Mouse (Mus musculus) neural tube, embryonic 15.5 days (tissue): Measurements from ENCODE around the gene Rnf151. TPM values are rescaled to one million over a fixed set of nuclear protein-coding genes. Genes with fewer than 3 reads are reported as not detected.

Experiments
- ATAC-seq: fragments of 200-750 bp; cut with Nextera tagmentation; 2 replicates; pipeline ENCODE4 v1.8.0; 2017; ENCODE audit warnings: mild to moderate bottlenecking, moderate TSS enrichment, moderate library complexity; ENCODE audit not compliant: low FRiP score
- H3K27ac ChIP-seq: fragments of 300-500 bp; sonication (generic); replicated peaks from 2 replicates; pipeline ENCODE4 v1.5.1; 2015; ENCODE audit warnings: mild to moderate bottlenecking, inconsistent platforms
- H3K27me3 ChIP-seq: fragments of 300-500 bp; sonication (generic); replicated peaks from 2 replicates; pipeline ENCODE4 v1.6.1; 2015; ENCODE audit warnings: inconsistent platforms
- H3K36me3 ChIP-seq: fragments of 300-500 bp; sonication (generic); 2 replicates; pipeline ENCODE4 v1.6.1; 2015; ENCODE audit warnings: inconsistent platforms
- H3K4me1 ChIP-seq: fragments of 300-500 bp; sonication (generic); 2 replicates; pipeline ENCODE4 v1.6.1; 2015; ENCODE audit warnings: inconsistent platforms
- H3K4me2 ChIP-seq: fragments of 300-500 bp; sonication (generic); 2 replicates; pipeline ENCODE4 v1.6.1; 2015; ENCODE audit warnings: inconsistent platforms, mild to moderate bottlenecking, moderate library complexity
- H3K4me3 ChIP-seq: fragments of 300-500 bp; sonication (generic); replicated peaks from 2 replicates; pipeline ENCODE4 v1.5.1; 2015; ENCODE audit warnings: mild to moderate bottlenecking, inconsistent platforms
- H3K9ac ChIP-seq: fragments of 300-500 bp; sonication (generic); replicated peaks from 2 replicates; pipeline ENCODE4 v1.6.1; 2015; ENCODE audit warnings: mild to moderate bottlenecking, inconsistent platforms
- H3K9me3 ChIP-seq: fragments of 300-500 bp; sonication (generic); replicated peaks from 2 replicates; pipeline ENCODE4 v1.6.1; 2016; ENCODE audit warnings: inconsistent platforms
- WGBS: fragments of 180-500 bp; shearing (Covaris S2); methylation state at CpG from one replicate; pipeline ENCODE4 v1.1.7; 2015; ENCODE audit warnings: mixed read lengths; 5-methylcytosine and 5-hydroxymethylcytosine counted together
- polyA plus RNA-seq: library from polyadenylated mRNA; unstranded; fragments of >200 nt; fragmentation: Nextera tagmentation; extraction: Ambion mirVana; gene quantifications from 2 replicates; pipeline ENCODE4 v1.2.1, GENCODE M21; 2015

The Rnf151 gene
- polyA plus RNA-seq, 1 experiment from 2014 or later: not detected

DNA sequence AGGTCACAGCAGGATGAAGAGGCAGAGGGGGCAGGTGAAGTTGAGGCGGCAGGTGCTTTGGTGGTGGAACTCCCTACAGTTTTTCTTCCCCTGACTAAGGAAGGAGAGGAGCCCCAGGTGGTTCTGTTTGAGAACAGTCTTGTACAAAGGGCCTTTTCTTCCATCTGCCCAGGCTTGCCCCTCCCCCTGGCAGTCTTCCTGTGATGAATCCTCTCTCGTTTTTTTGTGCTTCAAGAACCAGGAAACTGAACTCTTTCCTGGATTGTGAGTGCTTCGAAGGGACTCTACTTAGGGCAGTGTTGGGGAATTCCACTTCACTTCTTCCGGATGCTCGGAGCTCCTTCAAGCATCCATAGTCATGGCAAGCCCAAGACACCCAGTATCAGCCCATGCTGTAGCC lies 19.9 kb downstream of the Rnf151 start:
- H3K4me3 ChIP-seq: no peak overlapping the region
- no peak overlapping the region for H3K27ac ChIP-seq
- WGBS: 22% methylated on average over 5 of the region's 5 CpGs
- peaks cover 36% of the 10 kb centered on the region for H3K4me1 ChIP-seq
- H3K9ac ChIP-seq: no peak overlapping the region
- peaks cover 40% of the 10 kb centered on the region for H3K36me3 ChIP-seq
- no peak overlapping the region for H3K4me2 ChIP-seq
- no peaks in the 10 kb centered on the region for H3K9me3 ChIP-seq
- no peak for ATAC-seq
- no peaks in the 10 kb centered on the region for H3K27me3 ChIP-seq

DNA sequence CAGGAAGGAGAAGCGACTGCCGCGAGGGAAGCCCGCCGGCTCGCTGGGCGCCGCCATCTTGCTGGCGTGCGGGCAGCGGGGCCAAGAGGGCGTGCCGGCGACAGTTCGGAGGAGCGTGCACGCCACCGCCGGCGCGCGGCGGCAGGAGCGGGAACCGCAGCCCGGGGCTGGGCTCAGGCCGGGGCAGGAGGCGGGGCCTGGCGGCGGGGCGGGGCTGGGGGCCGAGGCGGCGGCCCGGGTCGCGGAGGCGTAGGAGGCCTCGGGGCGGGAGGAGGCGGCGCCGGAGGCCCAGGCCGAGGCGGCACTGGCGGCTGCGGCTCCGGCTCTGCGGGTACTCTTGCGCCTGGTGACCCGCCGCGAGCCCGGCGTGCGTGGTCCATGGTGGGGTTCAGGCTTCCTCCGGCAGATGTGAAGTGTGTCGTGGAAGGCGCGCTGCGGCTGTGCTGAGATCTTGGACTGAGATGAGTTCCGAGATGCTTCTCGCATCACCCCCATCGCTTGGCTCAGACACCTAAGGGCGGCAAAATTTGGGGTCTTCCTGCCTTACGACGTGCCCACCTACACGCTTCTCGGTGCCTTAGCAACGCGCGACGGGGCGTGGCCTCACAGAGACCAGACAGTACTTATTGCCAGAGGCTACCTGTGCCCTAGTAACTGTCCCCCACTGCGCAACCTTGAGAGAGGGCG lies 21.7 kb downstream of the Rnf151 start, which contains the start of the genes Gfer and Noxo1:
Gene Gfer (minus strand): TSS at position 146 of the 687 bp plus-strand sequence.
Gene Noxo1 (plus strand): TSS at position 224 of the 687 bp plus-strand sequence.
- no peaks in the 10 kb centered on the region for H3K9me3 ChIP-seq
- ATAC-seq: peak; percentile 93
- H3K36me3 ChIP-seq: peaks cover 30% of the 10 kb centered on the region
- peak within 1 kb of the TSS; percentile 93 for H3K27ac ChIP-seq
- H3K4me1 ChIP-seq: peaks cover 41% of the 10 kb centered on the region
- no peaks in the 10 kb centered on the region for H3K27me3 ChIP-seq
- H3K4me2 ChIP-seq: peak within 1 kb of the TSS; percentile 76
- WGBS: under 1% methylated on average over 65 of the region's 76 CpGs
- H3K4me3 ChIP-seq: peak within 1 kb of the TSS; percentile 60
- peak within 1 kb of the TSS; percentile 84 for H3K9ac ChIP-seq

DNA sequence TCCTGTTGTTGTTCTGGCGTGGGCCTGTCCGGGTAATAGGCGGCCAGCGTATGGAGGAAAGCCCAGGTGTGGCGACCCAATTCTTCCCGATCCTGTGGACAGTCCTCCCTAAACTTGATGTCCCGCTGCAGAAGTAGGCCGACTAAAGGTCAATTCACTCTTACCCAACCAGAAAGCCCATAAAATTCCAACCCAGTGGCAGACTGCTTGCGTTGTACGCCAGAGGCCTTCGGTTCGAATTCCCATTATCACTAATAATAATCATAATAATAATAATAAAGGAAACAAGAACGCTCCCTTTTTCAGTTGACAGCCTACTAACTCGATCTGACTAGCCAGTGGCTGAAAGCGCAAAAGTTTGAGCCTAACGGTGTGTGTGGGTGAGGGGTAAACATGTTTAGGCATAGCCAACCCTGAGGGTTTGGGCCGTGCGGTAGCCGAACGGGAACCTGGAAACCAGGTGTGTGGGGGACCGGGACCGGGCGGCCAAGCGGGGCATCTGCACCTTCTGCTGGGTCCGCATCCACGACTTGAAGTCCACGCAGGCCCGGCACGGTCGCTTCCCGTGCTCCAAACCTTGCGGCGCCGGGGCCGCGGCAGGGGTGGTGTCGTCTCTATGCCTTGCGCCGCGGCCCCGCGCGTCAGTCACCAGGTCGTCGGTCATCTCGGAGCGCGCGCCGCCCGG lies 22.4 kb downstream of the Rnf151 start:
- Histone ChIP-seq H3K9me3 (no peaks in the 10 kb centered on the region), H3K36me3 (peaks cover 23% of the 10 kb centered on the region), H3K4me1 (peaks cover 48% of the 10 kb centered on the region), H3K27me3 (0 out of 2 replicates have a peak, but pooled peaks cover 4% of the 10 kb centered on the region), H3K4me2 (peak overlapping the region; percentile 76), H3K4me3 (peak overlapping the region; percentile 60), H3K27ac (peak overlapping the region; percentile 93), H3K9ac (peak overlapping the region; percentile 84)
- WGBS: 6% methylated on average over 47 of the region's 51 CpGs
- peak; percentile 45 for ATAC-seq

DNA sequence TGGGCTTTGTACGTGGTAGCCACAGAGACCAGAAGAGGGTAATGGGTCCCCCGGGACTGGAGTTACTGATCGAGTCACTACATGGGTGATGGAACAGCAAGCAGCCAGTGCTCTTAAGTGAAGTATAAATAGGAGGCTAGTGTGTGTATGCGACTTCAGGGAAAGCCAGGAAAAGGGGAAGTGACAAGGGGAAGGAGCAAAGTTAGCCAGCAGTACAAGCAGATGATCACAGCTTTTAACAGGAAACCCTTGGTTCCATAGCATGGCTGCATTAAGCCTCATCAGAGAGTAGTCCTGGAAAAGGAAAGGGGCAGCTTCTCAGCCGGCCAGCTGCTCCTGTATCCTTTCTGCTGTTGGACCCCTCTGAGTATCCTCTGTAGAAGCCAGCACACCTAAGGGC lies 25.5 kb downstream of the Rnf151 start:
- H3K9me3 ChIP-seq: no peaks in the 10 kb centered on the region
- peaks cover 10% of the 10 kb centered on the region for H3K36me3 ChIP-seq
- no peak overlapping the region for H3K4me3 ChIP-seq
- no peak overlapping the region for H3K9ac ChIP-seq
- 77% methylated on average over 5 of the region's 5 CpGs for WGBS
- no peak overlapping the region for H3K4me2 ChIP-seq
- no peak for ATAC-seq
- H3K4me1 ChIP-seq: peaks cover 67% of the 10 kb centered on the region
- peaks cover 16% of the 10 kb centered on the region for H3K27me3 ChIP-seq
- no peak overlapping the region for H3K27ac ChIP-seq

DNA sequence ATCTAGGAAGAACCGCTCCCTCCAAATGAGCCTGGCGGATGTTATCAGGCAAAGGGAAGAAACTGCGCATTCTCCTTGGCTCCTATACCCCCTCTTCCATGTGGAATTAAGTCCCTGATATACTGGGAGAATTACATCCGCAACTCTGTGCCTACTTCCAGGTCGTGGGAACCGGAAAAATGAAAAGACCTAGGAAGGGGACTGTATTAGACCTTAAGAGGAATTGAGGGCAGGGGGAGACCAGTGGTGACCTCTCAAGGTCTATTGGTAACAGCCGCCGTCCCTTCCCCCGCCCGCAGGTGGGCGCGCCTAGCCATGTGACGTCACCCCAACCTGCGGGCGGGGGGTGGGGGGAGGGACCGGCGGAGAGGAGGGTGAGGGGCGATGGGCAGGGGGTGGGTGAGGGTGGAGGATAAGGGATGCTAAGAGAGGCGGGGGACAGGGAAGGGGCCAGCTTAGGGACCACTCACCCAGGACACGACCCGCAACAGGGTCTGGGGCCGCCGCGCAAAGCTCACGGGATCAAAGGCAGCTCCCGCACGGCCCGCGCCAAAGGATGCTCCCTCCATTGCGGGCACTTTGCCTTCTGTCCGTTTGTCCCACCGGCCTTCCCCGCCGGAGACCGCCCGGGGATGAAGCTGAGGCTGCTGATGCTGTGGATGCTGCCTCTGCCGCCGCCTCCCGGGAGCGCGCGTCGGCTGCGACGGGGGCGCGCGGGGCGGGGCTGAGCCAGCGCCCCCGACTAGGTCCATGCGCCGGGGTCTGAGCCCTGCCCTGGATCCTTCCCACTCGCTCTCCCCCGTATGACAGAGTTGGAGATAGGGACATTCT lies 28.4 kb downstream of the Rnf151 start, which contains the start of gene Syngr3:
Gene Syngr3 (minus strand): TSS at position 705 of the 831 bp plus-strand sequence.
- Histone ChIP-seq H3K4me3 (peak within 1 kb of the TSS; percentile 70), H3K4me1 (peaks cover 58% of the 10 kb centered on the region), H3K9me3 (no peaks in the 10 kb centered on the region), H3K9ac (peak within 1 kb of the TSS; percentile 86), H3K4me2 (peak within 1 kb of the TSS; percentile 64), H3K27me3 (peaks cover 19% of the 10 kb centered on the region), H3K36me3 (peaks cover 13% of the 10 kb centered on the region), H3K27ac (peak within 1 kb of the TSS; percentile 93)
- under 1% methylated on average over 49 of the region's 55 CpGs for WGBS
- ATAC-seq: peak; percentile 77

DNA sequence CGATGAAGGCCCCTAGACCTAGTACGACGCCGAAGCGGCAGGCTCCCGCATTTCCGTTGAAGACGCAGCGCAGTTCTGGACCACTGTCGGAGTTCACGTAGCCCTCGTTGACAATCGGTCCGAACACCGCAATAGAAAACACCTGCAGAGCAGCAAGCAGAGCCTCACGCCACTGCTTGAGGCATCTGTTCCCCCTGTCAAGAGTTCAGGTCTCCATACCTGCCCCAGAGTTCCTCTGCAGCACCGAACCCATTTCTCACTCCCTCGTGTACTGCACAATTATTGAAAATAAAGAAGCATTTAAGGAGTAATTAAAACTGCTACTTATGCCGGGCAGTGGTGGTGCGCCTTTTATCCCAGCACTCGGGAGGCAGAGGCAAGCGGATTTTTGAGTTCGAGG lies 30.3 kb downstream of the Rnf151 start:
- H3K9me3 ChIP-seq: no peaks in the 10 kb centered on the region
- no peak overlapping the region for H3K27ac ChIP-seq
- peaks cover 48% of the 10 kb centered on the region for H3K4me1 ChIP-seq
- peak overlapping the region; percentile 70 for H3K4me3 ChIP-seq
- no peak for ATAC-seq
- 20% methylated on average over 23 of the region's 23 CpGs for WGBS
- H3K4me2 ChIP-seq: peak overlapping the region; percentile 64
- peaks cover 19% of the 10 kb centered on the region for H3K27me3 ChIP-seq
- peaks cover 7% of the 10 kb centered on the region for H3K36me3 ChIP-seq
- peak overlapping the region; percentile 35 for H3K9ac ChIP-seq

DNA sequence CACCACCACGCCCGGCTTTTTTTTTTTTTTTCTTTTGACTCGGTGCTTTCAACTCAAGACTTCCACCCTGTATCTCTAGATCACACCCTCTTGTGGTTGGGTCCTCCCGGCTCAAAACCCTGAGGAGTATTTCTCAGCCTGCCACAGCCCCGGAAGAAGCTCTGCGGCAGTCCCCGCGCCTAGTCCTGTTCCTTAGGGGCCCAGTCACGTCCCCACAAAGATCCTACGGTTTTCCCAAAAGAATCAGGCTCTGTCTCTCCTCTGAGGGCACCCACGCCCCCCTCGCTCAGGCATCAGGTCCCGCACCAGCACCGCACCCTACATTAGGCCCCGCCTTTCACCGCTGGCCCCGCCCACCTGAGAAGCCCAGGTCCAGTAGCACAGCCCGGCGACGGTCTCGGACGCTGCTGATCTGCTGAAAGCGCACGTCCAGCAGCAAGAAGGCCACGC lies 30.7 kb downstream of the Rnf151 start:
- Histone ChIP-seq H3K4me3 (peak overlapping the region; percentile 70), H3K9me3 (no peaks in the 10 kb centered on the region), H3K27ac (no peak overlapping the region), H3K4me1 (peaks cover 46% of the 10 kb centered on the region), H3K4me2 (peak overlapping the region; percentile 64), H3K36me3 (peaks cover 7% of the 10 kb centered on the region), H3K9ac (peak overlapping the region; percentile 35), H3K27me3 (peaks cover 19% of the 10 kb centered on the region)
- ATAC-seq: no peak
- 3% methylated on average over 24 of the region's 25 CpGs for WGBS

DNA sequence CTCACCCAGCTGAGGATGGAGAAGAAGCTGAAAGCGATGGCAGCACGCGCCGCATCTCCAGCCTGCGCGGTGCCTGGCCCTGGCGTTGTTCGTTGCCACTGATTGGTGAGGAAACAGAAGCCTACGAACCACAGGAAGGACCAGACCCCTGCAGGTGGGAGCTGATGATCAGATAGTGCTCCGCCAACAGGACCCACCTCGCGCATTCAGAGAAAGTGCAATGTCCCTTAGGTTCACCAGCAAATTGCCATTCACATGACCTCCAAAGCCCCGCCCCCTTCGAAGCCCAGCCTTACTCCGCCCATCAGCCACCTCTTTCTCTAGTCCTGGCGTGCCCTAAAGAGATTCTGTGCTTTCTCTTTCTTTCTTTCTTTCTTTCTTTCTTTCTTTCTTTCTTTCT lies 31.3 kb downstream of the Rnf151 start:
- Histone ChIP-seq H3K36me3 (peaks cover 14% of the 10 kb centered on the region), H3K4me3 (no peak overlapping the region), H3K27me3 (peaks cover 19% of the 10 kb centered on the region), H3K27ac (no peak overlapping the region), H3K4me1 (peaks cover 46% of the 10 kb centered on the region), H3K9ac (no peak overlapping the region), H3K9me3 (no peaks in the 10 kb centered on the region), H3K4me2 (peak overlapping the region; percentile 21; the same call in 1 of the 2 replicates)
- WGBS: 32% methylated on average over 16 of the region's 16 CpGs
- no peak for ATAC-seq

DNA sequence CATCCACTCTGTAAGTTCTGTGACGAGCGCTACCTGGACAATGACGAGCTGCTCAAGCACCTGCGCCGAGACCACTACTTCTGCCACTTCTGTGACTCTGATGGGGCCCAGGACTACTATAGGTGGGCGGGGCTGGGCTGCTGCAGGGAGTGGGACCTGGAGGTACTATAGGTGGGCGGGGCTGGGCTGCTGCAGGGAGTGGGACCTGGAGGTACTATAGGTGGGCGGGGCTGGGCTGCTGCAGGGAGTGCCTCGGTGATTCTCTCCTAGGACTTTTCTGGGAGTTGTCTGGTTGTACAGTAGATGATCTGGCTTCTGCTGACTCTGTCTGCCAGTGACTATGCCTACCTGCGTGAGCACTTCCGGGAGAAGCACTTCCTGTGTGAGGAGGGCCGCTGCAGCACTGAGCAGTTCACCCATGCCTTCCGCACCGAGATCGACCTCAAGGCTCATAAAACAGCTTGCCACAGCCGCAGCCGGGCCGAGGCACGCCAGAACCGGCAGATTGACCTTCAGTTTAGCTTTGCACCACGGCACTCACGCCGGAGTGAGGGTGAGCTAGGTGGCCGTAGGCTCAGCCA lies 40.3 kb downstream of the Rnf151 start:
- no peak overlapping the region for H3K9ac ChIP-seq
- peaks cover 60% of the 10 kb centered on the region for H3K36me3 ChIP-seq
- WGBS: 88% methylated on average over 24 of the region's 24 CpGs
- H3K4me2 ChIP-seq: no peak overlapping the region
- no peak overlapping the region for H3K4me3 ChIP-seq
- no peaks in the 10 kb centered on the region for H3K27me3 ChIP-seq
- no peak overlapping the region for H3K27ac ChIP-seq
- peaks cover 13% of the 10 kb centered on the region for H3K4me1 ChIP-seq
- no peaks in the 10 kb centered on the region for H3K9me3 ChIP-seq
- ATAC-seq: no peak

DNA sequence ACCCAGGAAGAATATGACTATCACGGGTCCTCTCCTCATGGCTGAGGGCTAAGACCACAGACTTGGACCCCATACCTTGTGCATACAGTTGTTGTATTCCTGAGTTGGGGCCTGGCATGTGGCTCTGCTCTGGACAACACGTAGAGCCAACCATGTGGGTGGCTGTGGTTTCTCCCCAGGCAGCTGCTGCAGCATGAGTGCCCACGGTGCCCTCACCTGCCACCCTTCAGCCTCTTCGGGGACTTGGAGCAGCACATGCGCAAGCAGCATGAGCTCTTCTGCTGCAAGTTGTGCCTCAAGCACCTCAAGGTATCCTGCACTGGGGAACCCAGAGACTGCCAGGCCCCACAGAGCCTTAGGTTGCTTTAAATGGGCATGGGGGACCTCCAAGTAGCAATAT lies 41.0 kb downstream of the Rnf151 start:
- H3K36me3 ChIP-seq: peaks cover 53% of the 10 kb centered on the region
- 93% methylated on average over 5 of the region's 5 CpGs for WGBS

DNA sequence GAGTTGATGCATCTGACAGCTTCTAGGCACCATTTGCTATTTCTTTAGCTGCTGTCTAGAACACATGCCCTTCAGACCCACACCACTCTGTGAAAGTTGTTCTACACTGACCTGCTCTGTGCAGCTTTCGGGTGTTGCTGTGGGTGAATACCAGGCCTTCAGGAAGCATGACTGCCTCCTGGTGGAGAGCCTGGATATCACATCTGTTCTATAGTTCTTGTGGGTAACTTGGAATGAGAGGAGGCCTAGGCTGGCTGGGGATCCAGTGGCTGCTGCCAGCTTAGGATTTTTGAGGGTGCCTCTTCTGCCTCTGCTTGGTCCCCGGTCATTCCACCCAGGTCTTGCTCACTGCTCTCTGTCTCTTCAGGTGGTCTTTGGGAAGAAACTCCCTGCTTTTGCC lies 41.7 kb downstream of the Rnf151 start:
- WGBS: 68% methylated on average over 2 of the region's 2 CpGs
- H3K4me2 ChIP-seq: no peak overlapping the region
- no peak for ATAC-seq
- H3K9ac ChIP-seq: no peak overlapping the region
- H3K36me3 ChIP-seq: peaks cover 46% of the 10 kb centered on the region
- no peak overlapping the region for H3K4me3 ChIP-seq
- H3K27ac ChIP-seq: no peak overlapping the region
- H3K4me1 ChIP-seq: peaks cover 27% of the 10 kb centered on the region
- H3K9me3 ChIP-seq: no peaks in the 10 kb centered on the region
- H3K27me3 ChIP-seq: no peaks in the 10 kb centered on the region

More for the DNA sequence above, 41.0 kb downstream of the Rnf151 start:
- Histone ChIP-seq H3K4me3 (no peak overlapping the region), H3K9me3 (no peaks in the 10 kb centered on the region), H3K9ac (no peak overlapping the region), H3K27ac (no peak overlapping the region), H3K4me2 (no peak overlapping the region), H3K4me1 (peaks cover 20% of the 10 kb centered on the region), H3K27me3 (no peaks in the 10 kb centered on the region)
- ATAC-seq: no peak
